Mouse (Mus musculus): ENCODE data around the gene Uxs1.
A peak's percentile ranks its signal among the peaks of the same experiment; 100 is the strongest.

Uxs1 gene

GRCm38 (mm10) chr1:43827763-43828194 is at the start of gene Uxs1:
Uxs1 (minus strand) TSS chr1:43827800.
- DNase-seq = peak; percentile 99

DNA sequence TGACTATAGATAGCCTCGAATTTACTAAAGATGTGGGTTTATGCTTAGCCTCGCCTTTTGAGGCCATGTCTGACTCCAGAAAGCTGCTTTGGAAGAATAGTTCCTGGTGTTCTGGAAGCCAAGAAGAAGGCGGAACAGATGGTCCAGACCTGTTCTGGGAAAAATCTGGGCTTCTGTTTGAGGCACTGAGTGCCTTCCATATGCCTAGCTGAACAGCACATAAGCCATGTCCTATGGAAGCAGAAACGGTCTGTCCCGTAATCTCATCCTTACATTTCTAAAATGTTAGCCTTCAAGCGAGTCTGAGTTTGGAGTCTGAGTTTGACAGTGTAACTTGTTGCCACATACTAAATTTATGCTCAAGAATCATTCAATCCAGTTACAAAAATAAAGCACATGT is 49.6 kb upstream of the Uxs1 start:
- peak; percentile 66 for DNase-seq

DNA sequence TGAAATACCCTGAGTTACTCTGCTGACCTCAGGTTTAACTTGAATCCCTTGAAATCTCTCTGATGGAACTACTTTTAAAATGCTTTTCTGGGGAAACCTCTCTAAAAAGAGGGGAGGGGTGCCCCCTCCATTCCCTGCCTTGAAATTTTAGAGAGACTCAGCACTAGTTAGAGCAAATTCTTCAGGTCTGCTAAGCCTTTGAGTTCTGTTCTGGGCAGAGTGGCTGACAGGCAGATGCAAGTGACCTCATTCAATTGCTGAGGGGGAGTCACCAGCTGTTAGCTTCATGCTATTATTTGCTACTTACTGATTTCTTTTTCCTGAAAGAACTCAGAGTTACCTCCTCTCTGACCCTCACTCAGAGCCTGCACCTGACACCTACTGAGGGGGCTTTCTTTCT is 43.5 kb upstream of the Uxs1 start:
- no peak for DNase-seq

DNA sequence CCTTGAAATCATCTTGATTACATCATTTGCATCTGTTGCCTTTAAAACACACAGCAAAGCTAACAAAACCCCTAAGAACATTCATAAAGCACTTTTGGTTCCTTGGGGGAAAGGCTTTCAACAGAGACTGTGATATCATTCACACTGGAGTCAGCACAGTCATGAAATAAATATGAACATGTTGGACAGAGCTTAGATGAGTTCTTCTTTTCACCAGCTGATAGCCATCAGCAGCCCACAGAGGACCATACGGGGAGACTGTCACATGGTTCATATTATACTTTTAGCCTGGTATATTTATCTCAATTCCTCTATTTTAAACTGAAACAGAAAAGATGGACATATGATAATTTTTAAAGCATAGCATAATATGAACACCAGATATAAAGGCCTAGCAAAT is 40.9 kb upstream of the Uxs1 start:
- no peak for DNase-seq

GRCm38 (mm10) chr1:43864758-43865157 is 37.2 kb upstream of the Uxs1 start:
- DNase-seq = no peak

DNA sequence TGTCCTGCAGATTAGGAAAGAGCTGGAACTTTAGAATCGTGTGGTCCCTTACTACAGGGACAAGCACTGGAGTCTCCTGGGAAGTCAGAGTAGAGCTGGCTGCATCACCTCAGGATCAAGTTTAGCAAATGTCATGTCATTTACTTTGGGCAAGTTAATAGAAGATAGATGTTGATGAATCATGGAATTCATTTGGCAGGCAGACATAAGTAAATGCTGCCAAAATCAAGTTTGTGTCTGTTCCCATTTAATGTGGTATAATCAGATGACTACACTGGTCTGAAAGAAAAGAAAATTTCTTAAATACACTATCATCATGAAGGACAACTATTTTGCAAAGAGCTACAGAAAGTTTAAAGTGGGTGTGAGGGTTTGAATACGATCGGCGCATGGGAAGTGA is 35.0 kb upstream of the Uxs1 start:
- no peak for DNase-seq

GRCm38 (mm10) chr1:43858988-43859387 is 31.4 kb upstream of the Uxs1 start:
- DNase-seq = no peak

GRCm38 (mm10) chr1:43857656-43858055 is 30.1 kb upstream of the Uxs1 start:
- no peak for DNase-seq

DNA sequence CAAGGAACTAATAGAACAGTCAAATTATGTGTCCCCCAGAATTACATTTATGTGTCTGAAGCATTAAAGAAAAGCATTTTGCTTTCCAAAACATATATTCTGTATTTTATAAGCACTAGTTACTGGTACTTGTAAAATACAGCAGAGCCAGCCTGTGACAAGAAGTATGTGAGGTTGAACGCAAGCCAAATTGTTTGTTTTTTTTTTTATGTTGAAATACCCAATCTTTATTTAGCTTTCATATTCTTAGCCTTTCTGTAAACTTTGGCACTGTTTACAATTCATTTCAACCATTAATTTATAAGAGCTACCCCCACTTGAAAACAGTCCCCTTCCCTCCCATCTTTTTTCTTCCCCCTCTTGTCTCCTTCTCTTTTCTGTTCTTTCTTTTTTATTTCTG is 28.0 kb upstream of the Uxs1 start:
- no peak for DNase-seq

GRCm38 (mm10) chr1:43843398-43843797 is 15.8 kb upstream of the Uxs1 start:
- DNase-seq = no peak

DNA sequence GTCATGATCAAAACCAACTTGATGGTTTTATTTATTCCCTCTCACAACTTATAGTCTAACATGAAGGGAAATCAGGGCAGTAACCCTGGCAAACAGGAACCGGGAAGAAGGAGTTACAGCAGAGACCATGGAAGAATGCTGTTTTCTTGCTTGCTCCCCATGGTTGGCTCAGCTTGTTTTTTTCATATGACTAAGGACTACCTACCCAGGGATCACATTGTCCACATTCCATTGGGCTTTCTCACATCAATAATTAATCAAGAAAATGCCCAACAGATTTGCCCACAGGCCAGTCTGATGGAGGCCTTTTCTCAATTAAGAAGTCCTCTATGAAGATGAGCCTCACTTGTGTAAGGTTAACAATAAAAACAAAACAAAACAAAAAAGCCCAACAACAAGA is 9.6 kb upstream of the Uxs1 start:
- no peak for DNase-seq

- no peak for DNase-seq
These were observed 2.5 kb upstream of the Uxs1 start for GRCm38 (mm10) chr1:43830096-43830495.

GRCm38 (mm10) chr1:43827002-43827762 is 418 bp downstream of the Uxs1 start:
- DNase-seq = no peak

- DNase-seq = no peak
These were observed 985 bp downstream of the Uxs1 start for GRCm38 (mm10) chr1:43826628-43827001.

GRCm38 (mm10) chr1:43823406-43823805 is 4.2 kb downstream of the Uxs1 start:
- DNase-seq = no peak

- no peak for DNase-seq
These were observed 5.0 kb downstream of the Uxs1 start for GRCm38 (mm10) chr1:43822586-43822985.

DNA sequence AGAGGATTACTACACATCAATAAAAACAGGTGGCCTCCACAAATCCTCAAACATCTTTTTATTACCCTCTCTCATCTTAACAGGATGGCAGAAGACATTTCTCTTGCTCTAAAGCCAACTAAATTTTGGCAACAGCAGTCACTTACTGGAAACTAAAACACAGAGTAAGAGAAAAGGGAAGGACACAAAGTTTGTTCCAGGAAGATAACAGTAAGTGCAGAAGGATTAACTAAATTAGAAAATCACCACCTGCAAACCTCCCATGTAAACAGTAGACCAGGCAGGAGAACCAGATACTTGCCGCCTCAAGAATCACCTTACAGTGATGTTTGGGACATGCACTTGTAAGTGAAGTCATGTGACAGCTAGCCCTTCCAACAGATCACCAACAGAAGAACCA is 5.8 kb downstream of the Uxs1 start:
- no peak for DNase-seq

DNA sequence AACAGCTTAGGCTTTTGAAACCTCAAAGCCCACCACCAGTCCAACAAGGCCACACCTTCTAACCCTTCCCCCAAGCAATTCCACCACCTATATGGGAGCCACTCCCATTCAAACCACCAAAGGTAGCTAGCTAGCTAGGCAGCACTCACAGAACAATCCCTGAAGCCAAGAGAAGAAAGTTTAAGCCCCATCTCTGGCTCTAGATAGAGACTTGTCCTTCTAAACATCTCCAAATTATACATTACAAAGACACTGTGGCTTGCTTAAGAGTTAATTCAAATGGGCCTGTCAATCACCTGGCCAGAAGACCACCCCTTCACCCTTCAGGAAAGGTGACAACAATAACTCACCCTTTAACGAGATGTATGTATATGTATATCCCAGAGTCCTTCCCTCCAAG is 7.0 kb downstream of the Uxs1 start:
- no peak for DNase-seq

DNA sequence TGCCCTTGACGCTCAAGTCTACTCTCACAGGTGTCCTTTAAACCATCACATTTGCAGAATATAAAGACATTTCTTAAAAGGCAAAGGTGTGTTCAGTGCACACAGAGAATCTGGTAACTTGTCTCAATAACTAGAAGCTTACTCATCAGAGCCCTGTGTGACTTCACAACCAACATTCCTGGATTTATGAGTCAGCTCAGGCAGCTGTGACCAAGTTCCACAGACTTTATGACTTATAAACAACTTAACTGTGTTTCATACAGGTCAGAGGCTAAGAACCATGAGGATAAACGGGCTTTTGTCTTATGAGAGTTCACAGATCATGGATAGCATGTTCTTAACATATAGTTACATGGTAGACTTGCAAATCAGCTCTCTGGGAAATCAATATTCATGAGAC is 8.5 kb downstream of the Uxs1 start:
- no peak for DNase-seq

GRCm38 (mm10) chr1:43818356-43818755 is 9.2 kb downstream of the Uxs1 start:
- no peak for DNase-seq

DNA sequence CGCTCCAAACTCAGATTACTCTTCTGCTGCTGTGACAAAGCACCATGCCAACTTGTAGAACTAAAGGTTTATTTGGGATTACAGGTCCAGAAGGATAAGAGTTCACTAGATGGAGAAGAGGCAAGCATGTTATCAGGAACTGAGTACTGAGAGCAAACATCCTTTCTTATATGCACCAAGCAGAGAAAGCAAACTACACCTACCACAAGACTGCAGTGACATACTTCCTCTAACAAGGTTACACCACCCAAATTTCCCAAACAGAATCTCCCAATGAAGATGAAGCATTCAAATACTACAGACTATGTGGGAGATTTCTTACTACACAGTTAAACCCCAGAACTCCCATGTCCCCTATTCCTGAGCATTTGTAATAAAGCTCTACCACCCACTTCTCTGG is 15.8 kb downstream of the Uxs1 start:
- DNase-seq = no peak

DNA sequence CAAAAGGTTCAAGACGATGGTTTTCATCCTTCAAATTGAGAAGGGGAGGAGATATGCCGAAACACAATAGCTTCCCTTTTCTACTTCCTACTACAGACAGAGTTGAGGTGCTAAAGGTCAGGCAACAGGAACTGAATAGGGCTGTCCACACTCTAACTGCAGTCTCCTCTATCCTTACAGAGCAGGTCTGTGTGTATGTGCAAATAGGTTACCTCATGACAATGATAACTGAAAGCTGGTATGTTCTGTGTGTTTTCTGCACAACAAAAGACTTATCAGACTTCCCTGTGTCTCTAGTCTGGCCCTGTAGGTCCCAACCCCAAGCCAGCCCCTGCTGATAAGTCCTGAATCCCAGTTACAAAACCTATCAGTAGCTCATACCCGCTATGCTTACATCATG is 16.5 kb downstream of the Uxs1 start:
- no peak for DNase-seq

DNA sequence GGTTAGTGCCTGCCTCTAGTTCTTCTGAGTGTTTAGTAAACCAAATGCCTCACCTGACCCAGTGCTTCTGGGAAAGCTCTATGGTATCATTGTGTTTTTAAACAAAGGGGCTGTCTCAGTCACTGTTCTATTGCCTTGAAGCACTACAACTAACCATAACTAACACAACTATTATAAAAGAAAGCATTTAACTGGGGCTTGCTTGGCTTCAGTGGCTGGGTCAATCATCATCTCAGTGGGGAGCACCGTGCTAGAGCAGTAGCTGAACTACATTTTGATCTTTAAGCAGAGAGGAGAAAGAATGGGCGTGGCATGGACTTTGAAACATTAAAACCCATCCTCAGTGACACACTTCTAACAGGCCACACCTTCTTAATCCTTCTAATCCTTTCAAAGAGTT is 18.2 kb downstream of the Uxs1 start:
- no peak for DNase-seq

GRCm38 (mm10) chr1:43803906-43804474 is 23.6 kb downstream of the Uxs1 start:
- no peak for DNase-seq

- no peak for DNase-seq
These were observed 29.6 kb downstream of the Uxs1 start for GRCm38 (mm10) chr1:43798048-43798447.
